Mouse (Mus musculus): ENCODE data around the gene Pabpn1.
A peak's percentile ranks its signal among the peaks of the same experiment; 100 is the strongest.

Gene Pabpn1

DNA sequence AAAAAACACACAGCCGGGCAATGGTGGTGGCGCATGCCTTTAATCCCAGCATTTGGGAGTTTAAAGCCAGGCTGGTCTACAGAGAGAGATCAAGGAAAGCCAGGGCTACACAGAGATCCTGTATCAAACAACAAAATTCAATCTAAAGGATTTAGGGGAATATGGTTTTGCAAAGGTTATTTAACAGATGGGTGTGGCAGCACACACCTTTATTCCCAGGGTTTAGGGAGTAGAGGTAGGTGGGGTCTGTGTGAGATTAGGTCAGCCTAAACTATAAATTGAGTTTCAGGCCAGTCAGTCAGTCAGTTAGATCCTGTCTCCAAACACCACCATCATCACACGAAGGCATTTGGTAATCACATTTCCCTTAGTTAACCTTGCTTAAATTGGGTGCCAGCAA, at the start of gene Pabpn1:
Gene Pabpn1 (plus strand): TSS at position 301 of the 400 bp plus-strand sequence.
- no peak for DNase-seq (ENCODE audit: extremely low read depth, low read depth)

DNA sequence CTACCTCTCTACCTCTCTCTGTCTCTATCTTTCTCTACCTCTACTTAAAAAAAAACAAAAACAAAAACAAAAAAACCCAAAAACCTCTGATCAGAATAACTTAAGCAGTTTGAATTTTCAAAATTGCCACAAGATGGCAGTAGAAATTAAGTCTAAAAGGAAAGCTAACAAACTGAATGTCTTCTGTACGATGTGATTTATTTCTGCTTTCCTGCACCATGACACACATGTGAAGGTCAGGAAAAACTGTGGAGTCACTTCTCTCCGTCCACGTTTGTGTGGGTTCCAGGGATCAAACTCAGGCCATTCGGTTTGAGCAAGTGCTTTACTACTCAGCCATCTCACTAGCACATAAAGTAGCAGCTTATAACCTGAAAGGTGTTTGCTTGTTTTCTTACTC, 48.8 kb upstream of the Pabpn1 start:
- DNase-seq (ENCODE audit: extremely low read depth, low read depth), result no peak

DNA sequence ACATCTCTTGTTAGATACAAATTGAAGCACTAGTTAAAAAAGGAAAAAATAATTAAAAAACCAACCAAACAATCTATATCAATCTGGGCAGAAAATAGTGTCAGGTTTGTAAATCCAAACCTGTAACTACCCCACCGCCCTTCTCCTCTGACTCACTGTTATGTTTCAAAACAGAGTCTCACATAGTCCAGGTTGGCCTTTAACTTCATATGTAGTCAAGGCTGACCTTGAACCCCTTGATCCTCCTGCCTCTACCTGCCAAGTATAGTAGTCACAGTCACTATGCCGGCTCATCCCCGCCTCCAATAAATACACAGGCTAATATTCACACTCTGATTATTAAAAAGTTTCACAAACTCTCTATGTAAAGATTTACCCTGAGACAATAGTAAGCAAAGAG, 36.6 kb upstream of the Pabpn1 start:
- no peak for DNase-seq (ENCODE audit: extremely low read depth, low read depth)

DNA sequence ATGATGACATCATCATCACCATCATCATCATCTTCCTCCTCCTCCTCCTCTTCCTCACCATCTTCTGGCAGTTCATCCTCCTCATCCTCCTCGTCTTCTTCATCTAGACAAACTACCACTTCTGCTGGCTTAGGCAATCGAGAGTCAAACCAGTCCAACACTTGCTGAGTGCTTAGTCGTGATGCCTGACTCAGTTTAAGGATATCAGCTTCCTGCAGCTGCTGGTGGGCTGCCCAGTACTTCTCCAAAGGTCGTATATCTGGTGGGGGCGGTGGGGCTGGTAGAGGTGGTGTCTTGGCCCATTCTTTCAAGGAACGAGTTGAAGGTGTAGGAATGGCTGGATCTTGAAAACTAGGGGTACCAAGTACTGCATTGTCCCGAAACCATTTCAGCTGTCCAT, 35.6 kb upstream of the Pabpn1 start:
- DNase-seq (ENCODE audit: extremely low read depth, low read depth), result peak; percentile 67

DNA sequence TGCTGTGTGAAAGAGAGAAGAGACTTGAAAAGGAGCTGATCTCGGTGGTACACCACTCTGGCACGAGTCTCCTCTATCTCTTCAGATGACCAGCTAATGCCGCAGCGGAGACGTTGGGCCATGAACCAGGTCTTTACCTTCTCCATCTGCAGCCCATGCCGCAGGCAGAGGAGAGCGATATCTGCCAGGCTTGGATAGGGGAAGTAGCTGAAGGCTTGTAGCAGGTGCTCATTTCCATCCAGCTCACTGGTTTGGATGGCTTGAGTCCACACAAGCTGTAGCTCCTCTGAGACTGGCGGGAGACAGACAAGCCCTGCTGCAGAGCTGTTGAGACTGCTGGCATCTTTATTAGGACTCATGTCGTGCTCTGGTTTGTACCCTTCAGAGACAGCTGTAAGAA, 34.4 kb upstream of the Pabpn1 start:
- DNase-seq (ENCODE audit: extremely low read depth, low read depth), result no peak

DNA sequence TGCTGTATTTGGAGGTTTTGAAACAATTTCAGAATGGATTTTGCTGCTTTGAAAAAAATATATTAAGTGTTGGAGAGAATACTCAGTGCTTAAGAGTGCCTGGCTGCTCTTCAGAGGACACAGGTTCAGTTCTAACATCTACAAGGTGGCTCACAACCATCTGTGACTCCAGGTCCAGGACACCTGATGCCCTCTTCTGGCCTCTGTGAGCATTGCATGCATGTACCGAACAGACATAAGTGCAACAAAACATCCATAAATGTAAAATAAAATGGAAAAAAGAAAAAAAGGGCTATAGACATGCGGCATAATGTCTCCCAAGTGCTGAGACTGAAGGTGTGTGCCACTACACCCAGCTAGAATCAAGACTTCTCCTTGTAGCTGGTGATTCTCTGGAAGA, 31.8 kb upstream of the Pabpn1 start:
- DNase-seq (ENCODE audit: extremely low read depth, low read depth), result no peak

DNA sequence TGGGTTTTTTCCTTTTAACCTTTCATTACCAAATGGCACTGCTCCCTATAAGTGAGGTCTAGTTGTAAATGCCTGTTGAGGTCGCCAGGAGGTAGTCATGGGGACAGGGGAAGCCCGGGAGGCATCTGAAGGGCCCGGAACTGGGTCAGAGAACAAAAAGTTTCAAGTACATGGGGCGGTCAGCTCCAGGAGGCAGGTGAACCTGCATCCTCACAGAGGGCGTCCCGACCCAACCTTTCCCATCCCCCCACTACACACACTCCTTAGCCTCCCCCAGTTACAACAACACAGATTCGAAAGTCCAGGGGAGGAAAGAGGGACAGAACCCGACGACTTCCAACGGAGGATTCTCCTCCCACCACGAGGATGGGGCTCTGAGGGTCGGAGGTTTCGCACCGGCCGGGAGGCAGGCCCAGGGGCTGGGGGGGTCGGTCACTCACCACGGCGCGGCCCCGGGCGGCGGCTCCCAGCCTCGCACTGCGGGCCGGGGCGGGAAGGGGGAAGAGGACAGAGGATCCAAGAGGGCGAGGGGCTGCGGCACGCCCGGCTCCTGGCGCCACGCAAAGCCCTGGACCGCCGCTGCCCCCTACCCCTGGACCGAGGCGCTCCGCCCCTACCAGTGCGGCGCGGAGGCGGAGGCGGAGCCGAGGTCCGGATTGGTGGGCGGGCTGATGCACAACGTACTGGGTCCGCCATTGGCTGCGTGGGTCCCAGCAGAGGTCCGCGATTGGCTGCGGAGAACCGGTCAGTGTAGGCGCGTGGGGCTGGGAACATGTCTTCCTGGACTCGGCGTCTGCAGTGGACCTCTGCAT, 28.6 kb upstream of the Pabpn1 start:
- DNase-seq (ENCODE audit: extremely low read depth, low read depth), result peak; percentile 78

DNA sequence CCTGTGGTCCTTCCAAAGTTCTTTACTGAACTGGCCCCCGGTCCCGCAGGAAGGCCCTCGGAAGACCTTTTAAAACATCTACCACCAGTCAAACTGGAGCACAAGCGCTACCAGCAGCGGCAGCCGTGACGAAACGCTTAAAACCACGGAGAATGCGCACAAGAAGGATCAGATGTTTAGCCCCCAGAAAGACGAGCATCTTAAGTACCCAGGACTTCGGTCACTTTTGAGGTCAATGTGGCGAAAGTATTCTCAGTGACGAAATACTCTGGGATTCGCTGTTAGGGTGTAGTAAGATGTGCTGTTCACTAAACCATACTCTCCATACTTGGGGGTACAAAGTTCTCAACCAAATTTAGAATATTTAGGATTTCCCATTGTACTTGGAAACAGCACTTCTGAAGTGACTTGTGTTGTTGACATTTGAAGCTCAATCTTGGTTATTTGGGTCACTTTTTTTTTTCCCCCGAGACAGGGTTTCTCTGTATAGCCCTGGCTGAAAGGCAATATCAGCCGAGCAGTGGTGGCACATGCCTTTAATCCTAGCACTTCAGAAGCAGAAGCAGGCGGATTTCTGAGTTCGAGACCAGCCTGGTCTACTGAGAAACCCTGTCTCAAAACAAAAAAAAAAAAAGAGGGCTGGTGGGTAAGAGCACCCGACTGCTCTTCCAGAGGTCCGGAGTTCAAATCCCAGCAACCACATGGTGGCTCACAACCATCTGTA, 27.8 kb upstream of the Pabpn1 start:
- DNase-seq (ENCODE audit: extremely low read depth, low read depth), result no peak

DNA sequence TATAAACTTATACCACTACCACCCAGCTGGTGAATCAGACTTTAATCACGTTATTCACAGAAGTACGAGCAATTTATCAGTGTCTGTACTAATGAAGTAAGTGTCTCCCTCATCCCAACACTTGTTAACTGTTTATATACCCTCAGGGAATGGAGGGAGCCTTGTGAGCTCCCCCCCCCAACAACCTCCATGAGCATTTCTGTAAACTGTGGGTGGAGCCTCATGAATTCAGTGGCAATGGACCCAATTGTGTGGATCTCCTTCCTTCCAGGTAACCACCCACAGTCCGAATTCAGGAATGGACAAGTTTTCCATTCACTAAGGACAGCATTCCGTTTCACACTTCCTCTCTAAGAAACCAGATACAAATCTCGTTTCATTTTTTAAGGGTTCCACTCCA, 26.7 kb upstream of the Pabpn1 start:
- DNase-seq (ENCODE audit: extremely low read depth, low read depth), result no peak

DNA sequence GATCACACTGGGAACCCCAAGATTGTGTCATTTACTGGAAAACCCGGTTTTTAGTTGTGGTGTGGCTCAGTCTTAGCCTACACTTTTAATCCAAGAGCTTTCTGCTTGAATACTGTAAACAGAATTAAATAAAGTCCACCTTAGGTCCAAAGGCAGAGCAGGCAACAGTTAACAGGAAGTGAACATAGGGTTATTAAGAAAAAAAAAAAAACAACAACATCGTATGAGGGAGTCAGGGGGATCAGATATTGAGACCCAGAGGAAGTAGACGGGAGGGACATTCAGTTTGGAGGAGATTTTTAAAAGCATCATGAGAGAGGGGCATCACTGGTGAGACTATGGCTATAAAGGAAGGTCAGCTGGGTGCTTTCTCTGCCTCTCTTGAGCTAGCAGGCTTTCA, 26.0 kb upstream of the Pabpn1 start:
- no peak for DNase-seq (ENCODE audit: extremely low read depth, low read depth)

DNA sequence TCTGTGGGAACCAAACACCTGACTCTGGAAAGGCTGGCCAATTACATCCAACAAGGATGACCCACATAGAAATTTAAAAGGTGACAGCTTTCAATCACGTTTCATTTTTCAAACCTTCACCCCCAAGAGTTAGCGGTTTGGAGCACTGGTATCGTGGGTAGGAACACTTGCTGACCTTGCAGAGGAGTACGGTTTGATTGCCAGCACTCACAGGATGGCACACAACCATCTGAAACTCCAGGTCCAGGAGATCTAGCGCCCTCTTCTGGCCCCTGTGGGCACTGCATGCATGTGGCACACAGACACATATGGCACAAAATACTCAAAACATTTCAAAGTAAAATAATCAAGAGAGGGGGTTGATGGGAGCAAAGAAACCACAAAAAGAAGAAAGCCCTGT, 25.4 kb upstream of the Pabpn1 start:
- no peak for DNase-seq (ENCODE audit: extremely low read depth, low read depth)

DNA sequence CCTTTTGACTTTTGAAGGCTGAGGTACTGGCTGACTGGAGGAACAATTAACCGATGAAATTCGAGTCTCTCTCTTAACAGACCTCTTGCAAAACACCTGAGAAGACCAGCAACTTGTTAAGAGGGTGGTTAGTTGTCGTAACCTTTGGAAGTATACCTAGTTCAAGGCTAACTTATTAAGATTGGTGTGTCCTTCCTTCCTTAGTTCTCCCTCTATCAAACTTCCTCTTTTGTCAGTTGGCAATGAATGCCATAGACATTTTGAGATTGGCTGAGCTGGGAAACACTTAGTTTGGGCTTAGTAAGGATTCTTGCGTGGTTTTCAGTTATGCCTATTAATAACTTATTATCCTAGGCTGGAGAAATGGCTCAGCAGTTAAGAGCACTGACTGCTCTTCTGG, 24.3 kb upstream of the Pabpn1 start:
- DNase-seq (ENCODE audit: extremely low read depth, low read depth), result no peak

DNA sequence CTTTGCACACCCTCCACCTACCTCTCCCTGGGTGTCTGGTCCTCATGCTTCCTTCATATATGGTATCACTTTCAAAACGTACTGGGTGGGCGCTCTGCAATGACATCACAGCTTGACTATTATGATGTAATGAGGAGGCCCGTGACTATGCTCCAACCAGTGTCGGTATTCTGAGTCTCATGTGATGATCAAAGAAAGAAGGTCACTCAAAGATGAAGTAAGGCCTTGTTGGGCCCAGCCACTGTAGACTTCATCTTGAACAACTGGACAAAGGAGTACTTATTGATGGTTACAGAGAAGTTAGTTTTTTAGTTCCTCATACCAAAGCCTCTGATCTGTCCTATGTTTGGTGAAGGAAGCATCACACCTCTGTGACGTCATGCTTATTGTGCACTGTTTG, 21.4 kb upstream of the Pabpn1 start, which contains the start of gene Homez:
Gene Homez (minus strand): TSS at position 101 of the 400 bp plus-strand sequence.
- no peak for DNase-seq (ENCODE audit: extremely low read depth, low read depth)

DNA sequence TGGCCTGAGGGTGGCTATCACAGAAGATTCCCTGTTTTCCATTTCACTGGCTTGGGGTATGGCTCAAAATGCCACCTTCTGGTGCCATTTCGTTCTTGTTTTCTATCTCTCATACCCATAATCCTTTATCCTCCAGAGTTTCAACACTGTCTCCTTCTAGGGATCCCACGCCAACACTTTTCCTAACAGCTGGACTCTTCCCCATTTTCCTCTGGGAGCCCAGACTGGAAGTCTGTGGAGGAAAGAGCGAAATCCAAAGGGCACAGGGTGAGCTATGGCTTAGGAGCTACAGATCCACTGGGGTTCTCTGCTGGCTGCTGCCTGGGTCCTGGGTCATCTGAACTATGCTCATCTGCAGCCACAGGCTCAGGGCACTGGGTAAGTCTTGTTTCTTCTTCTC, 18.1 kb upstream of the Pabpn1 start:
- no peak for DNase-seq (ENCODE audit: extremely low read depth, low read depth)

DNA sequence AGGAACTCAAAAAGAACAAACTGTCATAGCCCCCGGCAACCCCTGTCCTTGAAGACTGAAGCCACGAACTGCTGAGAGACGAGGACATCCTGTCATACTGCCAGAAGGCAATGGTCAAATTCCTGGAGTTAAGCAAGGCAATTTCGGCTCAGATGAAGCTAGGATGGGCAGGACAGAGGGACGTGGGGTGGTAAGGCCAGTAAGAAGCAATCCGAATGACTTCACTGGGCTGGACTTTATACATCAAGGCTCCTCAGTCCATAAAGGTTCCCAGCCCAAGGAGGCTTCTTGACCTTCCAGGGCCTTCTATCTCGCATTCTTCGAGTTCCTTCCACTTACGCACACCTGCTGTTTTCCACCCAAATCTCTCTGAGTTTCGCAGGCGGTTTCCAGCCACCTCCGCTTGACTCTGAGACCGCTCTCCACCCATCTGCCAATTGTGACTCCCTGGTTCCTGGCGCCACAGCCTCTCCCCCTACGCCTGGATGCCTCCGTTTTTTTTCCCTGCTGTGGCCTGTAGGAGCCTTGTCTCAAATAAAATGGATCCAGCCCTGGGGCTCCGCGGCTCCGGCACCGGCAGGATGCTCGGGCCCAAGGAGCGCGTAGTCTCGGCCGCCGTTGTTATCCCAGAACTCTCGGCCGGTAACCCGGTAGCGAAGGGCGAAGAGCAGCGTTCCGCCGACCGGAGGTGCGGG, 16.3 kb upstream of the Pabpn1 start:
- DNase-seq (ENCODE audit: extremely low read depth, low read depth), result no peak

DNA sequence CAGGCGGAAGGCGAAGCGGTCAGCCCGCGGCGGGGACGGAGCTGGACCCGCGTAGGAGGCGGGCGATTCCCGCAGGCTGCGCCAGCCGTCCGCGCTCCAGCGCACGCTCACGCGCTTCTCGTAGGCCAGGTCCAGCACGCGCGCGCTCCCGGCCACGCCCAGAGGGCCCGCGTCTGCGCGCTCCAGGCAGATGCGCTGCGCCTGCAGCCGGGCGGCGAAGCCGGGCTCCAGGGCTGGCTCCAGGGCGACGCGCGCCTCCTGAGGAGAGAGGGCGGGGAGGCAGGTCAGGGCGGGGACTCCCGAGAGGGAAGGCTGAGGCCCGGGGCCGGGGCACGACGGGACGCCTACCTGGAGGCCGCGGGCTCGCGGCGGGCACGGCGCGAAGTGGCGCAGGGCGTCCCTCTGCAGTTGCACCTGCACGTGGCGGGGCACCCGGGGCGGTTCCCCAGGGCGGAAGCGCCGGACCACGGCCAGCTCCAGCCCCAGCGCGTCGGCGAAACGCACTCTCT, 15.7 kb upstream of the Pabpn1 start:
- peak; percentile 77 for DNase-seq (ENCODE audit: extremely low read depth, low read depth)

DNA sequence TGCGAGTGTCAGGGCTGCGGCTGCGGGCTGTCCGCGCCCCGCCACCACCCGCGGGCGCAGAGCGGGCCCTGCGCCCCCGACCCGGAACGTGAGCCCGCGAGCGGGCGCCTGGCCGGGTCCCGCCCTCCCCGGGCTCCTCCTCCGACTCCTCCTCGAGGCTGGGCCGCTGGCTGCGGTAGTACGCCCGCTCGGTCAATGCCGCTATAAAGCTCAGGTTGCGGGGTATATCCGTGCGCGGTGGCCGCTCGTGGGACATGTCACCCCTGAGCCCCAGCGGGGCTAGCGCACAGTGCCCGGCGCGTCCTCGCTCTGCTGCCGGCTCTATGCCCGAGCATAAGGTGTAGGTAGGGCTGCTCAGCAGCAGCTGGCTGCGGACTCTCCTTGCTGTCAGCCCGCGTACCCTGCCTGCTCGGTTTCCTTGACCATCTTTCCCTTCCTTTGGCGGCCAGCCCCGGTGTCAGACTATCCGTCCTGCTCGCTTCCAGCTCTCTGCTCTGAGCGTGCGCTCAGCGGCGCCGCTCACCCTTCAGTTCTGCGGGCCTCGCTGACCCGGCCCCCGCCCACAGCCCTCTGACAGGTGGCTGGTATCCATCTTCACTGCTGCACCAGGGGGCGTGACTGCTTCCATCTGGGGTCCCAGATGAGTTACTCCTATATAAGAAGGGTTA, 15.1 kb upstream of the Pabpn1 start, which contains the start of gene Ppp1r3e:
Gene Ppp1r3e (minus strand): TSS at position 503 of the 668 bp plus-strand sequence.
- DNase-seq (ENCODE audit: extremely low read depth, low read depth), result no peak

DNA sequence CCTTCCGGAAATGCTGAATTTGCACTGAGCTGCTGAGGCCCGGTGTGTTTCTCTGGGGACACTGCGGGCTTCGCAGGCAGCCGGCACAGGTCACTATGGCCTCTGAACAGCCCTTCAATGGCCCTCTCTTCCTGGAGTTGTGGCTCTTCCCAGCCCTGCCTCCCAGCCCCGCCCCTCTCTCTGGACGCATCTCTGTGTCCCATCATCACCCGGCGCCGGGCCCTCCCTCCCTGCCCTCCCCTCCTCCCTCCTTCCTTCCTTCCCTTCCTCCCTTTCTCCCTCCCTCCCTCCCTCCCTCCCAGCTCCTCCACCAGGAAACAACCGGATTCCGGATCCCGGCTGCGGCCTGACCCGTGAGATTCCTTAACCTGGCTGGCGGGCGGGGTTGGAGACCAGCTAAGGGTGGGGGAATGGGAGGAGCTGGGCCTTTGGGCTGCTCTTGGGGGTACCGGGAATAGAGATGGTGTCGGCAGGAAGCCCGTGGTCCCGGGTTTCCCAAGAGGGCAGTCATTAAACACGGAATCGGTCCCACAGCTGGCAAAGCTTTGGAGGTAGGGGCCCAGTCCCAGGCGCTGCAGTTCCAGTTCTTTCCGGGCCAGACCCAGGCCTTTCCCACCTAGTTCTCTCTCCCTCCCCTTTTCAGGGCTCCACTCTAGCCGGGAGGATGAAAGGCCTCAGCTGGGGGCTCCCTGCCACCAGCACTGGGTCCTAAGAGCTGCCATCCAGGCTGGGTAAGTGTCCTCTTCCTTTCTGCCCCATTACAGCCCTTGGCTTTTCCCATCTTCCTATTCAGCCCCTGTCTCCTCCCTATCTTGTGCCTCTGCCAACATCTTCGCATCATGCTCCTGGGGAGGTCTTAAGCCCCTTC, 8.9 kb upstream of the Pabpn1 start, which contains the start of the genes Bcl2l2 and Gm20521:
Gene Bcl2l2 (plus strand): TSS at position 224 of the 868 bp plus-strand sequence.
Gene Gm20521 (plus strand): TSS at position 288 of the 868 bp plus-strand sequence.
- no peak for DNase-seq (ENCODE audit: extremely low read depth, low read depth)

DNA sequence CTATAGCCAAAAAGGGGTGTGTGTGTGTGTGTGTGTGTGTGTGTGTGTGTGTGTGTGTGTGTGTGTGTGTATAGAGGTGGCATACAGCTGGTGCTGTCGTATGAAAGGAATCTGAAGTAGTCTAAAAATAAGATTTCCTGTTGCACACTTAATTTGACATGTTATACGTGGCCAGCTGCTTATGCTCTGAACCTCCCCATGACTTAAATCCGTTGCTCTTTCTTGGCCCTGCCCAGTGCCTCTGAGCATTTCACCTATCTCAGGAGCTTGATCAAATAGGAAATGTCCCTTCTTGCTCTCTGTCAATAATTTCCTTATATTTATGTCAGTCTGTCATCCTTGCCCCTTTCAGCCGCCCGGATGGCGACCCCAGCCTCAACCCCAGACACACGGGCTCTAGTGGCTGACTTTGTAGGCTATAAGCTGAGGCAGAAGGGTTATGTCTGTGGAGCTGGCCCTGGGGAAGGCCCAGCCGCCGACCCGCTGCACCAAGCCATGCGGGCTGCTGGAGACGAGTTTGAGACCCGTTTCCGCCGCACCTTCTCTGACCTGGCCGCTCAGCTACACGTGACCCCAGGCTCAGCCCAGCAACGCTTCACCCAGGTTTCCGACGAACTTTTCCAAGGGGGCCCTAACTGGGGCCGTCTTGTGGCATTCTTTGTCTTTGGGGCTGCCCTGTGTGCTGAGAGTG, 8.1 kb upstream of the Pabpn1 start:
- no peak for DNase-seq (ENCODE audit: extremely low read depth, low read depth)

DNA sequence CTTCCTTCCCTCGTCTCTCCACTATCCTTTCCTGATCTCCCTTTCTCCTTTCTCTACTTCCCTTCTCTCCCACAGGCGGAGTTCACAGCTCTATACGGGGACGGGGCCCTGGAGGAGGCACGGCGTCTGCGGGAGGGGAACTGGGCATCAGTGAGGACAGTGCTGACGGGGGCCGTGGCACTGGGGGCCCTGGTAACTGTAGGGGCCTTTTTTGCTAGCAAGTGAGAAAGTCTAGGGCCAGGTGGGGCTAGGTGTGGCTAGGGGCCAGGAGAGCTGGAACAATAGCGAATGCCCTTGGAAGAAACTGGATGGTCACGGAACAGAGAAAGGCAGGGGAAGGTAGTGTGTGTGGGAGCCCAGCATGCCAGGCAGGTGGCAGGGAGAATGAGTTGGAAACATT, 7.0 kb upstream of the Pabpn1 start:
- no peak for DNase-seq (ENCODE audit: extremely low read depth, low read depth)

All from MEL-GATA-1-ER (cell line).